Mouse (Mus musculus) lung, postnatal 25 days (tissue): ENCODE data around the gene Zbtb25.

ENCODE experiments used
- DNase-seq: peaks from one replicate; pipeline ENCODE4 v3.0.0; 2022; ENCODE audit warnings: low spot score

Zbtb25 gene

DNA sequence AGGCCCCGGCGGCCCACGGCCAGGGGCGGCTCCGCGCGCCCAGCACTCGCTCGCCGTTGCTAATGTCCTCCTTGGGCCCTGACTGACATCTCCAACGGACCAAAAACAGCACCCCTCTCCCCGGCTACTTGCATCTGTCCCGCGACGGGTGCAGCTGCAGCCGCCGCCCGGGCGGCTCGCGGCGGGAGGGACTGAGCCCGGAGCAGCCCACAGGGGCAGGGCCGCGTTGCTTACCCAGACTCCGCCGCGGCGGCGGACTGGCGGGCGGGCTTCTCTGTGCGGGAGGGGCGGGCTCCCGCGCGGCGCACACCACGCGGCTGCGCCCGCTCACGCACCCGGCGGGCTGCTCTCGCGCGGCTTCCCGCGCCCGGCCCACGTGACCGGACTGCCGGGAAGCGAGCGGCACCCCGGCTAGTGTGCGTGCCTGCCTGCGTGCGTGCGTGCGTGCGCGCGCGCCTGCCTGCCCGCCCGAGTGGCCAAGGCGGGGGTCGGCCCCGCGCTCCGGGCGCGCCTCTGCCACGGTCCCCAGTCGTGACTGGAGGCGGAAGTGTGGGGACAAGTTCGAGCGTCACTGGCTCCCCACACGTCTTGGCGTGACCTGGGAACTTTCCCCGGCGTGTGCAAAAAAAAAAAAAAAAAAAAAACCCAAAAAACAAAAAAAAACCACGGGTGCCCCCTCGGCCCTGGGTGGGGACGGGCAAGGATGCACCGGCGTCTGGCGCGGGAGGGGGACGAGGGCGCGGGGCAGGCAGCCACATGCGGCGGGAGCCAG, at the start of gene Zbtb25:
Zbtb25 (minus strand) TSS at position 397 of the 772 bp plus-strand sequence.
- DNase-seq, result peak; percentile 71

DNA sequence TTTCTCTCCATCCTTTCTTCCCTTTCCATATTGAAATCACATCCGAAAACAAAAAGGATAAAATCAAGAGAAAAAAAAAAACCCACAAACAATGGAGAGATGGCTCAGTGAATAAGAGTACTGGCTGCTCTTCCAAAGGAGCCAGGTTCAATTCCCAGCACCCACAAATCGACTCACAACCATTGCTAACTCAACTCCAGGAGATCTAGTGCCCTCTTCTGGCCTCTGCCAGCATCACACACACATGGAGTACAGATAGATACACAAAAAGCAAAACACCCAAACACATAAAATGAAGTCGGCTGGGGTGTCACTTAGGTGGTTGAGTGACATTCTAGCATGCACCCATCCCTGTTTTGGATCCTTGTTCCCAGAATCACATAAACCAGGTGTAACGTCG, 48.9 kb upstream of the Zbtb25 start:
- no peak for DNase-seq

DNA sequence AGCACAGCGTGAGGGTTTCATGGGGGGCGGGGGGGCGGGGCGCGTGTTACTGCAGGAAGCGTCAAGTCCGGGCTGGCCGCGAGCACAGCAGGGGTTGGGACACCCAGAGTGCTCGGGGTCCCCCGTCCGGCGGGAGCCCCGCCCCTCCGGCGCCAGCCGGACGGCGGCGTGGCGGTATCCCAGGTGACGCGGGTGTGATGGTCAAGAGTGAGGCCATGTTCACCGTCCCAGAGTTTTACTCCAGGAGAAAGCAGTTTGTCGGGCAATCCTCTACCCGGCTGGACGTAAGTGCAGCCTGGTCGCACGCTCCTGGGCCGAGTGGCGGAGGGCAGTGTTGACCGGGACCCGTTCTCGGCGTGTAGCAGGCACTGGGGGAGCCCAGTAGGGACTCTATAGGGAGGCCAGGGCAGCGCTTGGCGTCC, 48.0 kb upstream of the Zbtb25 start, which contains the start of gene Ppp1r36:
Ppp1r36 (plus strand) TSS at position 106 of the 422 bp plus-strand sequence.
- DNase-seq, result no peak

DNA sequence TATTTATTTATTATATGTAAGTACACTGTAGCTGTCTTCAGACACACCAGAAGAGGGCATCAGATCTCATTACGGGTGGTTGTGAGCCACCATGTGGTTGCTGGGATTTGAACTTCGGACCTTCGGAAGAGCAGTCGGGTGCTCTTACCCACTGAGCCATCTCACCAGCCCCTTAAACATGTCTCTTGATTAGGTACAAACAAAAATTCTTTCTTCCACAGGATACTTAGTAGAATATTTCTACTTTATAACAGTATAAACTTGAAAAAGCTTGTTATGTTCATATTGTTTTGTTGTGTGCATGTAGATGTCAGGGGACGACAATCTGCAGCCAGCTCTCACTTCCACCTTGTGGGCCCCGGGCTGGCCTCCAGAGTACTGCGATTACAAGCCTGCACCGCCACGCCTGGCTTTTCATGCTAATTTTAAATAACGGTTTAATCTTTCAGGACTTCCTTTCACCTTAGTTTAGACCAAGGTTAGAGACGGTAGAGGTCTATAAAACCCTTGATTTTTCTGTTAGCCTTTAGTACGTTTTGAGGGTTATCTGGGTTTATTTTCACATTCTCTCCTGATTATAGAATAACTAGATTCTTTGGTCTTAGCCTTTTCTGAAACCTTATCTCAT, 46.1 kb upstream of the Zbtb25 start:
- DNase-seq, result no peak

DNA sequence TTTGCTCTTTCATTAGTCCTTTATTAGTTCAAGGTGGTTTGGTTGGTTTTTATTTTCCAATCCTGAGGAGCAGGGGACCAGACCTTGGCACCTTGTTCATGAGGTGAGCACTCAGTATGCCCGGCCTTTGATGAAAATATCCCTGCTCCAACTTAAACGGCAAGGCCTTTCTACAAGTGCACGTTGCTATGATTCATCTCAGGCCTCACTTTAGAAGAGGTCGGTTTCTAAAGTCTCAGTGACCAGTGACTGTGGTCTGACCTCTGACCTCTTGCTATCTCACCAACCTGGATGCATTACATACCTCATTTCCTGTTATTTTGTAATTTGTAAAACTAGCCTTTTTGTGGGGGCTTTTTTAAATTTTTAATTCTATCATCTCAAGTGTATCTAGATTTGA, 39.8 kb upstream of the Zbtb25 start:
- no peak for DNase-seq

DNA sequence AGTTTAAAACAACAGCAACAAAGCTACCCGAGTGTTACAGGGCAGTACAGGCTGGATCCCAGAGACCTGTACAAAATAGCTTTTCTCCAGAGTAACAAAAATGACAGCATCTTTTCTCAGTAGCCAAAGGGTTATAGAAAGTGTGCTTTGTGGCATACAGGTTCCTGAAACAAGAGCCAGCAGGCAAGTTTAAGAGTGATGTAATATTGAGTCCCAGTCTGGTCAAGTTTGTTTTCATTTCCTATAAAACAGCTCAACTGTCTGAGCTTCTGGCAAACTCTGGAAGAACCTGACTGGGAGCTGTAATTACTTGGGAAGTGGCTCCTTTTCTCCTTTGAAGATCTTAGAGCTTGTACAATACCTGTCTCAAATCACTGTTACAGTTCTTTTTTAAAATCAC, 37.8 kb upstream of the Zbtb25 start:
- DNase-seq, result no peak

DNA sequence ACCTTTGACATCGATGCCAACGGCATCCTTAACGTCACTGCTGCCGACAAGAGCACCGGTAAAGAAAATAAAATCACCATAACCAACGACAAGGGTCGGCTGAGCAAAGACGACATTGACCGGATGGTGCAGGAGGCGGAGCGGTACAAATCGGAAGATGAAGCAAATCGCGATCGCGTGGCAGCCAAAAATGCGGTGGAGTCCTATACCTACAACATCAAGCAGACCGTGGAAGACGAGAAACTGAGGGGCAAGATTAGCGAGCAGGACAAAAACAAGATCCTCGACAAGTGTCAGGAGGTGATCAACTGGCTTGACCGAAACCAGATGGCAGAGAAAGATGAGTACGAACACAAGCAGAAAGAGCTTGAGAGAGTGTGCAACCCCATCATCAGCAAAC, 36.6 kb upstream of the Zbtb25 start:
- no peak for DNase-seq

DNA sequence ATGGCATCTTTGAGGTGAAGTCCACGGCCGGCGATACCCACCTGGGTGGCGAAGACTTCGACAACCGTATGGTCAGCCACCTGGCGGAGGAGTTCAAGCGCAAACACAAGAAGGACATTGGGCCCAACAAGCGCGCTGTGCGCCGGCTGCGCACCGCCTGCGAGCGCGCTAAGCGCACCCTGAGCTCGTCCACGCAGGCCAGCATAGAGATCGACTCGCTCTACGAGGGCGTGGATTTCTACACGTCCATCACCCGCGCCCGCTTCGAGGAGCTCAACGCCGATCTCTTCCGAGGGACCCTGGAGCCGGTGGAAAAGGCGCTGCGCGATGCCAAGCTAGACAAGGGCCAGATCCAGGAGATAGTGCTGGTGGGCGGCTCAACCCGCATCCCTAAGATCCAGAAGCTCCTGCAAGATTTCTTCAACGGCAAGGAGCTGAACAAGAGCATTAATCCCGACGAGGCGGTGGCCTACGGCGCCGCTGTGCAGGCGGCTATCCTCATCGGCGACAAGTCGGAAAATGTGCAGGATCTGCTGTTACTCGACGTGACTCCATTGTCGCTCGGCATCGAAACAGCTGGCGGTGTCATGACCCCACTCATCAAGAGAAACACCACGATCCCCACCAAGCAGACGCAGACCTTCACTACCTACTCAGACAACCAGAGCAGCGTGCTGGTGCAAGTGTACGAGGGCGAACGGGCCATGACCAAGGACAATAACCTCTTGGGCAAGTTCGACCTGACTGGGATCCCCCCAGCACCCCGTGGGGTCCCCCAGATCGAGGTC, 36.0 kb upstream of the Zbtb25 start:
- no peak for DNase-seq

DNA sequence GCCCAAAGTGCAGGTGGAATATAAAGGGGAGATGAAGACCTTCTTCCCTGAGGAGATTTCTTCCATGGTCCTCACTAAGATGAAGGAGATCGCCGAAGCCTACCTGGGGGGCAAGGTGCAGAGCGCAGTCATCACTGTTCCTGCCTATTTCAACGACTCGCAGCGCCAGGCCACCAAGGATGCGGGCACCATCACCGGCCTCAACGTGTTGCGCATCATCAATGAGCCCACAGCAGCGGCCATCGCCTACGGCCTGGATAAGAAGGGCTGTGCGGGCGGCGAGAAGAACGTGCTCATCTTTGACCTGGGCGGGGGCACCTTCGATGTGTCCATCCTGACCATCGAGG, 35.4 kb upstream of the Zbtb25 start:
- DNase-seq, result no peak

DNA sequence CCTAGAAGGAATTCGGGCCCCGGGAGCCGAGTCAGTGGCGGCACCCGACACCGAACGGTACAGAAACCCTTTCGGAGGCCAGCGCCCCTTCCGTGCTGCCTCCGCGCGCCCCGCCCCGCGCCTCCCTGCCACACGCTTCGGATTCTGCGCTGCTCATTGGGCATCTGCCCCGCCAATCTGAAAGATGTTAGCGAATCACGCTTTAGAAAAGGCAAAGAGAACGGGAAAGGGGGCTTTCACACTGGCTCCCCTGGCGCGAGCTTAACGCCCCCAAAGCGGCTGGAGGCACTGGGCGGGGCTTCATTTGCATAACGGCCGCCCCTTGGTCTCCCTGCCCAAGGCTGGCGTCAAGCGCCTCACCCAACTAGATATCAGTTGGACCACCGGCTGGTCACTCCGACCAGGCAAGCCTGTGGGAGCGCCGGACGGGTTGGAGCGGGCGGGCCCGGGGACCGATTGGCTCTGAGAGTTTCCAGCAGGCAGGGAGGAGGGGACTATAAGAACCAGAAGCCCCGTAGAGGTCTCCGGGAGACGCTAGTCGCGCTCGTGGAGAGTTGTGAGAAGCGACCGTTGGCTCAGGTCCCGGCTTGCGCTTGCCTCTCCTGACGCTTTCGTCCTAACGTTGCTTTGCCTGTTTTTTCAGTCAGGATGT, 34.6 kb upstream of the Zbtb25 start, which contains the start of gene Hspa2:
Hspa2 (plus strand) TSS at position 291 of the 652 bp plus-strand sequence.
- DNase-seq, result peak; percentile 100

DNA sequence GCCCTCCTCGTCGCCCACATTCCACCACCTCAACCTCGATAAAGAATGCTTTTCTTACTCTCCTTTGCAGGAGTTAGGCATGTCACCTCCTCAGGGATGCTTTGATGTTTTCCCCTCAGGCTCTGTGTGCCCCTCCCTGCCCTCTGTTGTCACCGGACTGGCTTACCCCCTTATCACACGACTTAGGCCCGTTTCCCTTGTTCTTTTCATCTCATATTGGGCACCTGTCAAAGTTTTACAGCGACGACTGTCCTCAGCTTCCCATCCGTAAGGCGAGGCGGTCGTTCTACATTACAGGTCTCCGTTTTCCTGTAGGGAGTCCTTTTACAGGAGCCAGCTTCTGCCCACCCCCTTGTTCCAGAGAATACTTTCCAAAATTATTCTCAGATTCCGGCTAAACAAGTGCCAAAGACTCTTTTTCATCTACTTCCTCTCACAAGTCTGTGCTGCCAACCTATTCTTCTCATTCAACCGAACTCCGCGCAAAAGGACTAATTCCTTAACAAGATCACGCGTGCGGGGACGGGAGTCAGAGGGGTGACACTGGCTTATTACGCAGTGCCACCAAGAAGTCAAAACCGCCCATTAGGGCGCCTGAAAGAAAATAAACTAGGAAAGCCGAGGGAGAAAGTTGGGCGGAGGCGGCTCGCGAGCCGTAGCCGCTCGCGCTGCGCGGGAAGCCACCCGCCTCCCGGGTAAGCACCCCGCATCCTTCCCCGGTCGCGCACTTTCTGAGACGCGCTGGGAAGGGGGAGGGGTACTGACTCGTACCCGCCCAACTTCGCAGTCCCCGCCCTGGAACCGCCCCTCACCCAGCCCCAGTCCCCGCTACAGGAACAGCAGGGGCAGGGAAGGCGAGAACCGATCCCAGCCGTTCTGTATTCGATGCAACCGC, 33.8 kb upstream of the Zbtb25 start:
- no peak for DNase-seq

DNA sequence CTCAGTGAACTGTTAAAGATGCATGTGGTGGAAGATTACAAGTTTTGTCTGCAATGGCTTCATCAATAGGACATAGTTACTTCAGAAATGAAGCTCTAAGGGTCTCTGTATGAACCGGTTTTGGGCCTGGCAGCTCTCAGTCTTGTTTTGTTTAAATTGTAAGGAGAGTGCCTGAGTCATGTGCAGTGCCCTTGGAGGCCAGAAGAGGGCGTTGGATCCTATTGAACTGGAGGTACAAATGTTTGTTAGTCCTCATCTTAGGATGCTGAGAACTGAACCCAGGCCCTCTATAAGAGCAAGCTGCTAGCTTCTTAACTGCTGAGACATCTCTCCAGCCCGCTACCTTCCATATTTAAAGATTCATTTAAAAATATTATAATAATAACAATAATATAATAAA, 32.3 kb upstream of the Zbtb25 start:
- DNase-seq, result no peak

DNA sequence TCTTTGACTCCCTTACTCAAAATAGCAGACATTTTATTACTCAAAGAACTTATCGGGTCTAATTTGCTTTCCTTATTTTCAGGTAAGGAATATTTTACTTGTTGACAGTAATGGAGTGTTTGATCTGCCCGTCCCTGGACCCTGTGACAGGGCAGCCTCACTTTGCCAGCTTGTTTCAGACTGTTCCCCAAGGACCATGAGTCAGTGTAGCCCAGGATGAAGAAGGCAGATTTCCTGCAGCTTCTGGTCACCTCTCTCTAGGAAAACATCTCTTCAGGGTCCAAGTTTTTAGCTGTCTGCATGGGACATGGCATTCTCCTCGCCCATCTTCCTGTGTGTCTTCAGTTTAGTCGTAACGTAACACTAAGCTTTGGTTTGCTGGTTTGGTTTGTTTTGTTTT, 27.9 kb upstream of the Zbtb25 start:
- no peak for DNase-seq

DNA sequence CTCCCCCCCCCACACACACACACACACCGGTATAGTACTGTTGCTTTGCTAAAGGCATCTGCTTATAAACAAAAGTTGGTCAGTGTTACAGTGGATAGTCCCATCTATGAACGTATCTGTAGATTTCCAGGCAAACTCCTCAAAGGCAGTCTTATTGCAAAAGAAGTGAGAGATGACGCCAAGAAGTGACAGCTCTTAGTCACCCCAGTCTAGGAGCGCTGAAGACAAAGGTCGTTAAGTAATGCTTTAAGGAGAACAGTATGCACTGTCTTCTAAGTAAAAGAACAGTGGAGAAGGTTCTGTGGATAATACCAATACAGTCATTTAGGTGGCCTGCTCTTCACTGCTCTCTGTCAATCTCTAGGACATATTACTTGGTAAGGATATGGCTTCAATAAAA, 23.6 kb upstream of the Zbtb25 start:
- no peak for DNase-seq

DNA sequence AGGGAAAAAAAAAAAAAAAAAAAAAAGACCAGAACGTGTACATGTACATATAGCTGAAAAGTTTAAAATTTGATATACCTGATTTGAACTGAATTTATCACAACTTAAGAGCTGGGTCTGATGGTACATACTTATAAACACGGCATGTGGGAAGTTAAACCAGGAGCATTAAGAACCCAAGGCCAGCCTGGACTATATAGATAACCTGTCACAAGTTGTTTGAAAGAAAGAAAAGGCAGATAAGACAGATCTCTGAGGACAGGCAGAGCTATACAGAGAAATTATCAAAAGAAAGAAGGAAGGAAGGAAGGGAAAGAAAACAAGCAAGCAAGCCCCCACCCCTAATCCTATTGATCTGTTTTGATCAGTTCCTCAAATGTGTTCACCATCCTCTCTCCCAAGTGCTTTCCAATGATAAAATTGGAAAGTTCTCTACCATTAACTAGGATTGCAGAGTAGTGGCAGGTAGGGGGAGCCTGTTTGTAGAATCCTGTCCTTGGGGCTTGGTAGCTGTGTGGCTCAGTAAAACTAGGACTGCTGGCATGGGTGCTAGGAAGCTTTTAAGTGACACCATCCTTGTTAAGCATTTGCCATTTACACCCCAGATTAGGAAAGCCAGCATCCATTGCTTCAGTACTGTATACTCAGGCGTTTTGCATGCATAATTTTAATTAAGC, 22.3 kb upstream of the Zbtb25 start:
- no peak for DNase-seq

DNA sequence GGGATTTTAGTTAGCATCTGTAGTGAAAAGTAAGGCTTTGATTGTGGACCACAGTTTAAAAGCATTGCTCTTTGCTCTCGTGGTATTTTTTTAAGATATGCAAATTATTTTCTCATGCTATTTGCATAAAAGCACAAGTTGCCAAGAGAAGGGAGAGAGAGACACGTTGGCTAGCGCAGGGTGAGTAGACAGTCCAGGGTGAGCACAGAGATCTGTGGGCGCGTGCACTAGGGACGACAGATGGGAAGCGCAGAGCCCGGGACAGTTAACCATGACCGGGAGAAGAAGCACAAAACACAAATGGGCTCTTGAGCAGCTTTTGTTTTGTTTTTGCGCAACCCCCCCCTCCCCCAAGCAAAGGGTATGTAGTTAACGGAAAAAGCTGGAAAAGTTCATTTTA, 19.4 kb upstream of the Zbtb25 start:
- DNase-seq, result no peak

DNA sequence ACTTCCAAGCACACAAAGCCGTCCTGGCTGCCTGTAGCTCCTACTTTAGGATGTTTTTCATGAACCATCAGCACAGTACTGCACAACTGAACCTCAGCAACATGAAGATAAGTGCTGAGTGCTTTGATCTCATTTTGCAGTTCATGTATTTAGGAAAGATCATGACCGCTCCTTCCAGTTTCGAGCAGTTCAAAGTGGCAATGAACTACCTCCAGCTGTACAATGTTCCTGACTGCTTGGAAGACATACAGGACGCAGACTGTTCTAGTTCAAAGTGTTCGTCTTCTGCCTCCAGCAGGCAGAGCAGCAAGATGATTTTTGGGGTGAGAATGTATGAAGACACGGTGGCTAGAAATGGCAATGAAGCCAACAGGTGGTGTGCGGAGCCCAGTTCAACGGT, 15.9 kb upstream of the Zbtb25 start:
- peak; percentile 25 for DNase-seq

DNA sequence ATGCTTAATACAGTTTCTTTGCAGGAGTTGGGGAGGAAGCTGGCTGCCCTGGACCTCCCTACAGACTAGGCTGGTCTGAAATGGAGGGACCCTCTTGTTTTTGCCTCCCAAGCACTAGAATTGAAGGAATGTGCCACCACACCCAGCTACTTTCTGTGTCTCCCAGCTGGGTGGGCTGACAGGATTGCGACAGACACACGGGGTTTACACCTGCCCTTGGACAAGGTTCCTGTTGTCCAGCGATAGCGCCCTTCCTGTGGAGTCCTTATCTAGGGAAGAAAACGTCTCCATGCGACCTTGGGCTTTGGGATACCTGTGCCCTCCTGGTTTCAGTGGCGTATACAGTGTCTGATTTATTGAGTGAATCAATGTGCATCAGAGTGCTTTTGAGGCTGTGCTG, 10.7 kb upstream of the Zbtb25 start:
- DNase-seq, result no peak

DNA sequence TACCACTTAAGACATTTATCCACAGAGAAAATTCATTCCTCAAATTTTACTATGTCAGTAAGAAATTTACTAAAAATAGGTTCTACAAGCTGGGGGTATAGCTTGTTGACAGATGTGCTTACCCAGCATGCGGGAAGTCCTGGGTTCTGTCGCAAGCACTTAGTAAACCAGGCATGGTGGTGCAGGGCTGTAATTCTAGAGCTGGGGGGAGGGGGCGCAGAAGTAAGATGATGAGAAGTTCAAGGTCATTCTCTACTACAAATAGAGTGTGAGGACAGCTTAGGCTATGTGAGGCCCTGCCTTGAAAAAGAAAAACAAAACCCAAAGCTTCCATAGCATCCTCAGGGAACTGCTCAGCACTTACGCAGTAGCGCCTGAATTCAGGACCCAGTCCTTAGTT, 9.2 kb upstream of the Zbtb25 start:
- DNase-seq, result no peak

DNA sequence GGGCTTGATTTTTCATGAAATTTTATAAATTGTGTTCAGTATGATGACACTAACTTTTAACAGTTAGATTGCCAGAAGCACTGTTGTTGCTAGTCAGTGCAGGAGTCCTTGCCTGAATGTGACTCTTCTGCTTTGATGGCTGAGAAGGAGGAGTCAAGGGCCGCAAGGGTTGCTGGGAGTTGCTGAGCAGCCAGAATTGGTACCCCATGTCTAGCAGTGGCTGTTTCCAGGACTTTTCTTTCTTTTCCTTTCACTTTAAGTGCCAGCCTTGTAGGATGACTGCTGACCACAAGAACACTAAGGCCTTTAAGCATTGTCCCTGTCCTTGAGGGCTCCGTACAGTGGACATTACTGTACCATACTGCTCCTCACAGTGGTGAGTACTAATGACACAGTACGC, 8.3 kb upstream of the Zbtb25 start:
- no peak for DNase-seq

DNA sequence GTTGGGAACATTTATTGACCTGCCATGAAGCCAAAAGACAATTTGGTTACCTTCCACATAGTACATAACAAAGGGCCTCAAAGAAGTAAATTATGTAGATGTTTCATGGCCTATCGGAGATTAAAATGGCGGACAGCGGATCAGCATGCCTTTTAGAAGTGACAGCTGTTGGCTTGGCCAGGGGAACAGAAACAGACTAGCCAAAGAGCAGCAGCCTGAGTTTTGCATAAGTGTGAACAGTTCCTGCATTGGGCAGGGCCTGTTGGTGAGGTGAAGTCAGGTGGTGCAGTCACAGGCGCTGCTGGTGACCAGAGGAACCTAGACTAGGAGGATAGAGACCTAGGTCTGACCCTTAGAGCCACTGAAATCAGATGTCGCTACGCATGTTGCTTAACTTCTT, 7.7 kb upstream of the Zbtb25 start:
- peak; percentile 12 for DNase-seq
